Mouse (Mus musculus) heart, adult 10 weeks (tissue): Measurements from ENCODE around the gene Vmn1r3. TPM values are rescaled to one million over a fixed set of nuclear protein-coding genes. Genes with fewer than 3 reads are reported as not detected.

Experiments
- polyA plus RNA-seq: library from polyadenylated mRNA; stranded (reverse); fragments of 350-450 nt; fragmentation: Illumina TruSeq; extraction: RNeasy Lipid Tissue Mini Kit (QIAGEN cat#74804); gene quantifications from one replicate; pipeline ENCODE4 v1.2.3, GENCODE M21; 2014; ENCODE audit warnings: low read depth, low replicate concordance

Gene Vmn1r3
- not detected for polyA plus RNA-seq

DNA sequence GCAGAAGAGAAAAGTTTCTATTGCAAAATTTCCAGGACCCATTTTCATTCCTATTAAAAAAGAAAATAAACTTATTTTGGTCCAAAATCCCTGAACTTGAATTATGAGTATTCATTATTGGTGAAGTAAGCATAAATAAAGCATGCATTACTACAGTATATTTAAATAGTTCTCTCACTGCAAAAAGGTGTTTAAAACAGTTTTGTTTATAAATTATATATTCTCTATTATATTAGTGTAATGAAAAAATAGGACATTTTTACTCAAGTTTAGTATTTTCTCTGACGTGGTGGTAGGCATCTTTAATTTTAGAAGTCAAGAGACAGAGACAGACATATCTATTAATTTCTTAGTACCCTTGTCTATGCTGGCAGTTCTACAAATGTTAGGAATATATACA is at the start of gene Vmn1r3:
Gene Vmn1r3, minus strand, starts transcription at position 101 of the 400 bp plus-strand sequence.

GRCm38 (mm10) chr4:3167020-3167419 is 18.1 kb downstream of the Vmn1r3 start, which contains the start of gene Vmn1r2:
Gene Vmn1r2, plus strand, starts transcription at chr4:3167320.

Other genes starting within 250 kb of the Vmn1r3 start
- gene Vmn1r2, start 18.0 kb downstream of the Vmn1r3 start, polyA plus RNA-seq = not detected